ENCODE assay signal across 21 mouse cellular contexts in genomic region chr16:30697806-30698205, GRCm38 (mm10).
DNase-seq lines count a peak whose midpoint lies in the region; ATAC-seq lines count a peak whose summit lies in the region.
"Had no signal": no experiment of that assay in that cellular context is flagged by ENCODE, and none has a peak within 500 bp of the region (broad histone marks: within the 10 kb centered on the region; RNA-seq: fewer than 3 reads in every experiment).

No protein-coding gene starts in this region.

- ATAC-seq in embryonic facial prominence, embryonic 11.5 days (replicated peaks; ENCODE audit: insufficient number of reproducible peaks, low FRiP score, low TSS enrichment, low read depth), result no peak
- ATAC-seq in frontal cortex, adult (ENCODE audit: low TSS enrichment), result peak; percentile 64
- ATAC-seq: CD4-positive, CD25-positive, alpha-beta regulatory T cell, adult 4 months; intestine, embryonic 16.5 days had no signal

- H3K27ac ChIP-seq in embryonic facial prominence, embryonic 11.5 days (replicated peaks; ENCODE audit: low read depth, low read length), result no peak overlapping the region
- H3K27ac ChIP-seq in embryonic facial prominence, embryonic 10.5 days (replicated peaks), result no peak overlapping the region
- H3K27ac ChIP-seq: embryonic facial prominence, embryonic 12.5 days; forebrain, embryonic 12.5 days; heart, adult 2 months; hindbrain, embryonic 10.5 days; hindbrain, embryonic 14.5 days had no signal

- DNase-seq in embryonic facial prominence, embryonic 11.5 days (ENCODE audit: low spot score), result peak; percentile 11
- DNase-seq in embryonic facial prominence, embryonic 10.5 days (ENCODE audit: low spot score), result no peak
- no peak for DNase-seq in frontal cortex, postnatal 25 days (ENCODE audit: low spot score in 2 of 2)
- peak; percentile 20 for DNase-seq in right cerebral cortex, adult 18-20 months
- DNase-seq in right cerebral cortex, postnatal 14 days, result no peak
- no peak for DNase-seq in T-cell, adult 2 months (ENCODE audit: low spot score)
- DNase-seq: adrenal gland, postnatal 10 days; B cell, adult 2 months; cerebellum, adult 2 months; cerebellum, postnatal 10 days; gastrocnemius, postnatal 10 days; heart, adult 2 months had no signal

- no peak overlapping the region for H3K4me2 ChIP-seq in embryonic facial prominence, embryonic 11.5 days (ENCODE audit: low read depth, low read length)
- H3K4me2 ChIP-seq: embryonic facial prominence, embryonic 12.5 days; forebrain, embryonic 12.5 days; heart, embryonic 12.5 days; hindbrain, embryonic 14.5 days had no signal

- H3K9me3 ChIP-seq in embryonic facial prominence, embryonic 11.5 days (replicated peaks; ENCODE audit: control insufficient read depth, low read length), result no peaks in the 10 kb centered on the region
- H3K9me3 ChIP-seq in embryonic facial prominence, embryonic 10.5 days, result no peaks in the 10 kb centered on the region
- H3K9me3 ChIP-seq: embryonic facial prominence, embryonic 12.5 days; forebrain, embryonic 12.5 days; G1E; heart, embryonic 12.5 days; hindbrain, embryonic 10.5 days had no signal

- H3K27me3 ChIP-seq in embryonic facial prominence, embryonic 11.5 days (ENCODE audit: control insufficient read depth, insufficient read depth, low read length), result no peaks in the 10 kb centered on the region
- H3K27me3 ChIP-seq in embryonic facial prominence, embryonic 10.5 days (replicated peaks; ENCODE audit: low read depth, poor library complexity, severe bottlenecking), result no peaks in the 10 kb centered on the region
- H3K27me3 ChIP-seq: embryonic facial prominence, embryonic 12.5 days; forebrain, embryonic 12.5 days; heart, embryonic 12.5 days had no signal

- H3K36me3 ChIP-seq in embryonic facial prominence, embryonic 11.5 days (replicated peaks; ENCODE audit: control insufficient read depth, insufficient read depth, low read depth, low read length), result no peaks in the 10 kb centered on the region
- no peaks in the 10 kb centered on the region for H3K36me3 ChIP-seq in embryonic facial prominence, embryonic 10.5 days (replicated peaks)
- H3K36me3 ChIP-seq: embryonic facial prominence, embryonic 12.5 days; forebrain, embryonic 12.5 days; G1E; heart, embryonic 12.5 days; hindbrain, embryonic 10.5 days had no signal

- no peak overlapping the region for H3K4me3 ChIP-seq in embryonic facial prominence, embryonic 11.5 days (ENCODE audit: low read depth, low read length)
- no peak overlapping the region for H3K4me3 ChIP-seq in embryonic facial prominence, embryonic 10.5 days
- H3K4me3 ChIP-seq: embryonic facial prominence, embryonic 12.5 days; forebrain, embryonic 12.5 days; heart, adult 2 months; heart, embryonic 12.5 days; hindbrain, embryonic 10.5 days had no signal

- no peaks in the 10 kb centered on the region; the same call in none of the 2 replicates for H3K4me1 ChIP-seq in embryonic facial prominence, embryonic 11.5 days (ENCODE audit: control insufficient read depth, insufficient read depth, low read length)
- peaks cover 17% of the 10 kb centered on the region for H3K4me1 ChIP-seq in embryonic facial prominence, embryonic 10.5 days

- 53% methylated on average over 2 of the region's 2 CpGs for WGBS in embryonic facial prominence, embryonic 11.5 days
- WGBS in embryonic facial prominence, embryonic 10.5 days, result 67% methylated on average over 2 of the region's 2 CpGs

- H3K9ac ChIP-seq in embryonic facial prominence, embryonic 11.5 days (replicated peaks; ENCODE audit: low read length), result no peak overlapping the region
- H3K9ac ChIP-seq: embryonic facial prominence, embryonic 12.5 days; forebrain, embryonic 12.5 days; heart, embryonic 12.5 days; hindbrain, embryonic 14.5 days had no signal

Comparison
In these comparisons a context has a peak if more than half of its experiments do, and no peak if none do; other contexts are left out.
1. DNase-seq: peak in embryonic facial prominence, embryonic 11.5 days (single experiment) and right cerebral cortex, adult 18-20 months (single experiment); none in embryonic facial prominence, embryonic 10.5 days (single experiment), frontal cortex, postnatal 25 days (0 of 2), right cerebral cortex, postnatal 14 days (single experiment) and T-cell, adult 2 months (single experiment).